Mouse (Mus musculus) CD4-positive, CD25-positive, alpha-beta regulatory T cell, adult 2 months (primary cell): ENCODE measurements around the gene Kmt2c.
A peak's percentile ranks its signal among the peaks of the same experiment; 100 is the strongest.
"Not testable (repeated sequence)": the region's sequence is repeated elsewhere in the genome, so short reads cannot be mapped to it uniquely, and the experiment has no call there.

Experiments used
- DNase-seq: peaks from one replicate; pipeline ENCODE4 v3.0.0-alpha.2; 2012; ENCODE audit warnings: low read depth, low spot score

Gene Kmt2c

DNA sequence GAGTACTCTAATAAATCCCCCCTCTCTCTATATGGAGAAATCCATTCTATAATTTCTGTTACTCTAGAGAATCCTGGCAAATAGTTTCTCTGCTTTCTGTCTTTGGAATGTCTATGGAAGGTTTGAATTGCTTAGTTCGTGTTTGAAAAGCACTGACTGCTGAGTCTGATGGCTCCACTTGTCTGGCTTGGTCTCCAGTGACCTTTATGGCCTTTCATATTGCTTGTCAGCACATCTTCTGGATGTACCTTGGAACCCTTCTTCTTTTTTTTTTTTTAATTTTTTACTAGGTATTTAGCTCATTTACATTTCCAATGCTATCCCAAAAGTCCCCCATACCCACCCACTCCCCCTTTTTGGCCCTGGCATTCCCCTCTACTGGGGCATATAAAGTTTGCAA, 274.2 kb downstream of the Kmt2c start:
- not testable (repeated sequence) for DNase-seq

DNA sequence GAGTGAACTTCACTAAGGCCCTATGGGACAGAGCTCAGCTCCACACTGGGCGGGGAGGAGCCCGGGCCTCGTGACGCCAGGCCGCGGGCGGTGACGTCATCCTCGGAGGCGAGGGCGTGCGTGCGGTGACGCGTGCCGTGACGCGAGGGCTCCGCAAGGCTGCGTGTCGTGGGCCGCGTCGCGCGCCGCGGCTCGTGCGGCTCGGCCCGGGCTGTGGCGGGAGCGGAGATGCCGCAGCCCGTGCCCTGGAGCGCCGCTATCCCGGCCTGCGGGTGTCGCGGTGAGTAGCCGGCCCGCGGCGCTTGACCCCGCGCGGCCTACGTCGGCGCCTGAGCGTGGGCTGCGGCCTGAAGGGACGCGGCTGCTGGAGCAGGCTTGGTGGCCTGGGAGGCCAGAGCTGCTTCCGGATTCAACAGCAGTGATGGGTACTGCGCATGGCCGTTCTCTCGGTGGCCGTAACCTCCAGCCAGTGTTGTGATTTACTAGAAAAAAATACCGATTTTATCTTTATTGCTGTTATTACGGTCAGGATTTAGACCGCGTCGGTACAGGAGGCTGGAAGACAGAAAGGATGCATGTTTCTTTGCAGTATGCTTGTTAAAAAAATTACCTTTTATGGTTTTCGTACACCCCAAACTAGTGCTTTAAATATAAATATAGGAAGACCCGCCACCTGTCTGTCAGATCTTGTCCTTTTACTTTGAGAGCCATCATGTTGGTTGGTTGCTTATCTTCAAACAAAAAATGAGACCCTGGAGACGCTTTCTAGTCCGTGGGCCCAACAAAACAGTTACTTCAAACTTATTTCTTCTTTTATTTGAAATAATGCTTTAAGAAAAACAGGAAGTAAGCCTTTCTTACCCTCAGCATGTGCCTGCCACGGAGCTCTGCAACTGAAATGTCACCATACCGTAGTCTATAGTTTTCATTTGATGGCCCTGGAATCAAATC, 275.6 kb downstream of the Kmt2c start, which contains the start of gene E130116L18Rik:
E130116L18Rik (minus strand) TSS at position 402 of the 951 bp plus-strand sequence.
- DNase-seq, result peak; percentile 98
